Mouse (Mus musculus) C2C12 (cell line): Measurements from ENCODE around the gene Cyp4f39.

Source experiments
- CTCF ChIP-seq: IDR thresholded peaks from one replicate; pipeline ENCODE4 v1.5.1; 2011; ENCODE audit not compliant: control insufficient read depth, insufficient read depth, insufficient read length
- MYOD1 ChIP-seq: IDR thresholded peaks from one replicate; pipeline ENCODE4 v1.6.1; 2011; ENCODE audit warnings: low read depth; ENCODE audit not compliant: control insufficient read depth, insufficient read length
- MYOG ChIP-seq: IDR thresholded peaks from one replicate; pipeline ENCODE4 v1.6.1; 2011; ENCODE audit not compliant: control insufficient read depth, insufficient read length; ENCODE audit errors: extremely low read depth

GRCm38 (mm10) chr17:32516126-32516525, 63.6 kb downstream of the Cyp4f39 start:
- TF ChIP-seq CTCF: no peak
- TF ChIP-seq MYOG: no peak
- TF ChIP-seq MYOD1: no peak
